Mouse (Mus musculus) ES-E14 (cell line): ENCODE data around the gene Ccpg1.

Source experiments
- HCFC1 ChIP-seq: IDR thresholded peaks from 2 replicates; pipeline ENCODE4 v1.6.1; 2012; ENCODE audit warnings: low read length, inconsistent platforms, borderline replicate concordance; ENCODE audit not compliant: insufficient read depth
- ZC3H11A ChIP-seq: IDR thresholded peaks from 2 replicates; pipeline ENCODE4 v1.6.1; 2012; ENCODE audit warnings: low read depth, mild to moderate bottlenecking, inconsistent platforms, low read length, borderline replicate concordance
- ZNF384 ChIP-seq: IDR thresholded peaks from 2 replicates; pipeline ENCODE4 v1.6.1; 2012; ENCODE audit warnings: low read depth, low read length, inconsistent platforms

GRCm38 (mm10) chr9:73002177-73002576 lies 16.9 kb downstream of the Ccpg1 start:
- TF ChIP-seq ZC3H11A (no peak), HCFC1 (no peak), ZNF384 (no peak)
